27 mouse cellular contexts compared by ENCODE assay signal in genomic region chr5:99280536-99280935, GRCm38 (mm10).
DNase-seq lines count a peak whose midpoint lies in the region; ATAC-seq and TF ChIP-seq lines count a peak whose summit lies in the region.
"Had no signal": no experiment of that assay in that cellular context is flagged by ENCODE, and none has a peak within 500 bp of the region (broad histone marks: within the 10 kb centered on the region; RNA-seq: fewer than 3 reads in every experiment).

No protein-coding gene starts in this region.

- DNase-seq in testis, postnatal 14 days (ENCODE audit: low spot score) = no peak
- DNase-seq in frontal cortex, postnatal 25 days (ENCODE audit: low spot score in 2 of 2) = no peak
- DNase-seq in adrenal gland, adult 18-20 months (ENCODE audit: low spot score in 2 of 2) = no peak
- DNase-seq: adrenal gland, adult 2 months; B cell, adult 2 months; cerebellum, adult 11-12 months; cerebellum, postnatal 10 days; gastrocnemius, postnatal 25 days; heart, adult 18-20 months; heart, postnatal 10 days; kidney, adult 2 months; layer of hippocampus, adult 9-11 months; lung, adult 18-20 months had no signal

- no peak overlapping the region for H3K9ac ChIP-seq in hindbrain, embryonic 15.5 days
- no peak overlapping the region for H3K9ac ChIP-seq in hindbrain, embryonic 12.5 days
- H3K9ac ChIP-seq in limb, embryonic 12.5 days (replicated peaks) = no peak overlapping the region
- H3K9ac ChIP-seq: embryonic facial prominence, embryonic 15.5 days; forebrain, embryonic 15.5 days; heart, embryonic 12.5 days; liver, embryonic 12.5 days had no signal

- H3K9me3 ChIP-seq in hindbrain, embryonic 15.5 days = no peaks in the 10 kb centered on the region
- no peaks in the 10 kb centered on the region for H3K9me3 ChIP-seq in hindbrain, embryonic 12.5 days (replicated peaks)
- H3K9me3 ChIP-seq in limb, embryonic 12.5 days = no peaks in the 10 kb centered on the region
- H3K9me3 ChIP-seq: embryonic facial prominence, embryonic 15.5 days; forebrain, embryonic 15.5 days; heart, embryonic 12.5 days; liver, embryonic 12.5 days had no signal

- no peaks in the 10 kb centered on the region for H3K36me3 ChIP-seq in hindbrain, embryonic 15.5 days
- H3K36me3 ChIP-seq in hindbrain, embryonic 12.5 days = no peaks in the 10 kb centered on the region
- no peaks in the 10 kb centered on the region for H3K36me3 ChIP-seq in testis, adult 2 months (ENCODE audit: control insufficient read depth, insufficient read depth, low read length)
- H3K36me3 ChIP-seq in limb, embryonic 12.5 days = no peaks in the 10 kb centered on the region
- H3K36me3 ChIP-seq: embryonic facial prominence, embryonic 15.5 days; forebrain, embryonic 15.5 days; G1E; heart, embryonic 12.5 days; liver, embryonic 12.5 days had no signal

- peak; percentile 38; the same call in 1 of the 2 replicates for ATAC-seq in hindbrain, embryonic 15.5 days (ENCODE audit: low FRiP score, low read depth)
- no peak for ATAC-seq in hindbrain, embryonic 12.5 days (ENCODE audit: low FRiP score)
- ATAC-seq in limb, embryonic 12.5 days (ENCODE audit: insufficient number of reproducible peaks, insufficient read depth, low FRiP score, low TSS enrichment, low read depth) = peak; percentile 78; the same call in 1 of the 2 replicates
- ATAC-seq: forebrain, embryonic 15.5 days; liver, embryonic 12.5 days; midbrain, embryonic 16.5 days; Patski had no signal

- H3K27me3 ChIP-seq in hindbrain, embryonic 15.5 days = no peaks in the 10 kb centered on the region
- 0 out of 2 replicates have a peak, but pooled peaks cover 5% of the 10 kb centered on the region for H3K27me3 ChIP-seq in hindbrain, embryonic 12.5 days
- H3K27me3 ChIP-seq in testis, adult 2 months (ENCODE audit: control insufficient read depth, insufficient read depth, low read length) = no peaks in the 10 kb centered on the region
- H3K27me3 ChIP-seq in limb, embryonic 12.5 days = no peaks in the 10 kb centered on the region
- H3K27me3 ChIP-seq: CH12.LX; embryonic facial prominence, embryonic 15.5 days; forebrain, embryonic 15.5 days; heart, embryonic 12.5 days; Patski had no signal

- peaks cover 10% of the 10 kb centered on the region; the same call in 1 of the 2 replicates for H3K4me1 ChIP-seq in hindbrain, embryonic 15.5 days (replicated peaks)
- H3K4me1 ChIP-seq in hindbrain, embryonic 12.5 days = peaks cover 4% of the 10 kb centered on the region
- H3K4me1 ChIP-seq in testis, adult 2 months (ENCODE audit: control insufficient read depth, insufficient read depth, low read length) = peaks cover 6% of the 10 kb centered on the region; the same call in 1 of the 2 replicates
- H3K4me1 ChIP-seq in limb, embryonic 12.5 days (replicated peaks) = peaks cover 29% of the 10 kb centered on the region
- H3K4me1 ChIP-seq: embryonic facial prominence, embryonic 15.5 days had no signal

- H3K4me3 ChIP-seq in hindbrain, embryonic 15.5 days = no peak overlapping the region
- H3K4me3 ChIP-seq in hindbrain, embryonic 12.5 days = no peak overlapping the region
- H3K4me3 ChIP-seq in testis, adult 2 months (ENCODE audit: control insufficient read depth, low read depth, low read length) = peak overlapping the region; percentile 69
- H3K4me3 ChIP-seq in limb, embryonic 12.5 days (replicated peaks) = no peak overlapping the region
- H3K4me3 ChIP-seq: embryonic facial prominence, embryonic 15.5 days; forebrain, embryonic 15.5 days; heart, embryonic 12.5 days; liver, embryonic 12.5 days; myocyte had no signal

- 69% methylated on average over 5 of the region's 5 CpGs for WGBS in hindbrain, embryonic 15.5 days
- WGBS in hindbrain, embryonic 12.5 days = 78% methylated on average over 5 of the region's 5 CpGs
- 27% methylated on average over 5 of the region's 5 CpGs for WGBS in limb, embryonic 12.5 days

- H3K4me2 ChIP-seq in hindbrain, embryonic 15.5 days = no peak overlapping the region
- no peak overlapping the region for H3K4me2 ChIP-seq in hindbrain, embryonic 12.5 days (replicated peaks)
- no peak overlapping the region for H3K4me2 ChIP-seq in limb, embryonic 12.5 days
- H3K4me2 ChIP-seq: embryonic facial prominence, embryonic 15.5 days; forebrain, embryonic 15.5 days; heart, embryonic 12.5 days; liver, embryonic 12.5 days had no signal

- no peak for TF ChIP-seq POLR2A in testis, adult 2 months (IDR thresholded peaks at IDR 0.05; ENCODE audit: control insufficient read depth, low read depth, low read length)

- TF ChIP-seq CTCF in testis, adult 2 months (IDR thresholded peaks at IDR 0.05; ENCODE audit: control insufficient read depth, insufficient read depth, insufficient replicate concordance, low read depth, low read length) = no peak

- no peak overlapping the region for H3K27ac ChIP-seq in hindbrain, embryonic 15.5 days (replicated peaks)
- no peak overlapping the region for H3K27ac ChIP-seq in hindbrain, embryonic 12.5 days
- no peak overlapping the region for H3K27ac ChIP-seq in testis, adult 2 months (ENCODE audit: control insufficient read depth, insufficient read depth, low read depth, low read length)
- no peak overlapping the region for H3K27ac ChIP-seq in limb, embryonic 12.5 days
- H3K27ac ChIP-seq: embryonic facial prominence, embryonic 15.5 days; forebrain, embryonic 15.5 days; kidney, postnatal 0 days; liver, embryonic 12.5 days had no signal
